Mouse (Mus musculus) ES-E14 (cell line): ENCODE results near the gene Grk1. TPM values are rescaled to one million over a fixed set of nuclear protein-coding genes. Genes with fewer than 3 reads are reported as not detected.

Experiments
- DNase-seq: peaks from one replicate; pipeline ENCODE4 v3.0.0-alpha.2; 2013; ENCODE audit warnings: low read depth, low spot score
- H3K27ac ChIP-seq: 2 replicates; pipeline ENCODE4 v1.5.1; 2012; ENCODE audit warnings: low read depth, mild to moderate bottlenecking, low read length, moderate library complexity, mixed read lengths; ENCODE audit not compliant: poor library complexity, insufficient read depth, severe bottlenecking
- H3K36me3 ChIP-seq: 2 replicates; pipeline ENCODE4 v1.6.1; 2012; ENCODE audit warnings: mild to moderate bottlenecking, low read length, moderate library complexity, mixed read lengths; ENCODE audit not compliant: control insufficient read depth, poor library complexity, insufficient read depth, severe bottlenecking
- H3K4me1 ChIP-seq, 2 experiments: fragments of 150-350 bp in 1 of 2; sonication (generic) in 1 of 2; 2 replicates each; pipeline ENCODE4 v1.6.1; 2012; ENCODE audit warnings: low read length in 2 of 2, mild to moderate bottlenecking in 1 of 2, mixed read lengths in 1 of 2; ENCODE audit not compliant: control insufficient read depth in 2 of 2, insufficient read depth in 2 of 2, poor library complexity in 1 of 2
- H3K4me3 ChIP-seq, 2 experiments: fragments of 150-350 bp in 1 of 2; sonication (generic) in 1 of 2; 2 replicates each; pipeline ENCODE4 v1.5.1; 2012; ENCODE audit warnings: low read length in 2 of 2, low read depth in 1 of 2, mild to moderate bottlenecking in 1 of 2, mixed read lengths in 1 of 2; ENCODE audit not compliant: insufficient read depth in 1 of 2, poor library complexity in 1 of 2, severe bottlenecking in 1 of 2
- H3K9ac ChIP-seq: 2 replicates; pipeline ENCODE4 v1.6.1; 2012; ENCODE audit warnings: low read depth, mild to moderate bottlenecking, low read length, mixed read lengths; ENCODE audit not compliant: poor library complexity, insufficient read depth, severe bottlenecking
- H3K9me3 ChIP-seq: fragments of 150-350 bp; sonication (generic); 2 replicates; pipeline ENCODE4 v1.6.1; 2012; ENCODE audit warnings: low read depth, mild to moderate bottlenecking, low read length; ENCODE audit not compliant: control insufficient read depth, insufficient read depth
- CHD2 ChIP-seq: IDR thresholded peaks from 2 replicates; pipeline ENCODE4 v1.6.1; 2014; ENCODE audit warnings: mild to moderate bottlenecking, low read depth, low read length, inconsistent platforms
- HCFC1 ChIP-seq: IDR thresholded peaks from 2 replicates; pipeline ENCODE4 v1.6.1; 2012; ENCODE audit warnings: low read length, inconsistent platforms, borderline replicate concordance; ENCODE audit not compliant: insufficient read depth
- MAFK ChIP-seq: IDR thresholded peaks from 2 replicates; pipeline ENCODE4 v1.6.1; 2014; ENCODE audit warnings: mild to moderate bottlenecking, low read depth, low read length, inconsistent platforms; ENCODE audit not compliant: insufficient read depth
- ZC3H11A ChIP-seq: IDR thresholded peaks from 2 replicates; pipeline ENCODE4 v1.6.1; 2012; ENCODE audit warnings: low read depth, mild to moderate bottlenecking, inconsistent platforms, low read length, borderline replicate concordance
- ZNF384 ChIP-seq: IDR thresholded peaks from 2 replicates; pipeline ENCODE4 v1.6.1; 2012; ENCODE audit warnings: low read depth, low read length, inconsistent platforms
- in situ Hi-C, 2 experiments: fragments of 600-800 bp; cut with MboI; formaldehyde crosslinking; loops; one replicate each; pipeline ENCODE4 v1.15.1; 2025; ENCODE audit warnings: low sequenced_read_pairs in 2 of 2, inconsistent platforms in 1 of 2; ENCODE audit not compliant: unreplicated experiment in 2 of 2
- total RNA-seq: library from RNA; depleted of rRNA; stranded (reverse); fragments of 300-350 nt; gene quantifications from 2 replicates; pipeline ENCODE4 v1.2.3, GENCODE M21; 2012; rRNA removed

The Grk1 gene
- total RNA-seq, 1 experiment: 0.04 TPM

DNA sequence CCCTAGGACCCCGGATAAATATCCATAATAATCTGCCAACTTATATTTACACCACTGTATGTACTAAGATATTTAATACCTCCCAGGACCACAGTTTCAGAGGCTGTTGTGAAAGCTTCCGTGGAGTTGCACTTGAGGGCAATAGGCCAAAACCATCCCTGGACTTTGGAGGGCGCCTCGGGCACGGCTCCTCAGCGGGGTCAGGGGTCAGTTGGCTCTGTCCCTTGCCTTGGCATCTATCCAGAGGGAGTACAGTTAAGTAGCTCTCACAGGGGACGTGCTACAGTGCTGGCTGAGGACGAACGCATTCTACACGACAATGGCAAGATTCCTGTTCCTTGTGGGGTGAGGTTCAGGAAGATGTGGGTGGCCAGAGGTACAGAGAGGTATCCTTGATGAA is 57.5 kb downstream of the Grk1 start:
- DNase-seq: no peak
- Histone ChIP-seq H3K36me3 (no peaks in the 10 kb centered on the region), H3K27ac (no peak overlapping the region), H3K4me1 (no peaks in the 10 kb centered on the region), H3K9ac (no peak overlapping the region), H3K4me3 (no peak overlapping the region), H3K9me3 (no peaks in the 10 kb centered on the region)
- in situ Hi-C loops: no loop called here
- no peak for TF ChIP-seq ZC3H11A

- no peak overlapping the region for H3K9ac ChIP-seq
These were observed 60.4 kb downstream of the Grk1 start for GRCm38 (mm10) chr8:13465324-13465723.

GRCm38 (mm10) chr8:13466989-13467388 is 62.1 kb downstream of the Grk1 start:
- TF ChIP-seq MAFK (no peak), ZC3H11A (no peak), ZNF384 (no peak)
- H3K4me1 ChIP-seq: no peaks in the 10 kb centered on the region
- H3K9me3 ChIP-seq: no peaks in the 10 kb centered on the region
- H3K36me3 ChIP-seq: no peaks in the 10 kb centered on the region; the same call in 1 of the 2 replicates
- no peak overlapping the region for H3K9ac ChIP-seq
- no peak for DNase-seq
- H3K4me3 ChIP-seq: no peak overlapping the region
- in situ Hi-C loops: no loop called here
- no peak overlapping the region for H3K27ac ChIP-seq

More at GRCm38 (mm10) chr8:13465324-13465723, 60.4 kb downstream of the Grk1 start:
- no peaks in the 10 kb centered on the region; the same call in 1 of the 2 replicates for H3K36me3 ChIP-seq
- no peak overlapping the region for H3K27ac ChIP-seq
- in situ Hi-C loops: no loop called here
- no peak for DNase-seq
- H3K4me3 ChIP-seq: no peak overlapping the region
- TF ChIP-seq ZNF384 (no peak), CHD2 (no peak), MAFK (no peak), ZC3H11A (no peak), HCFC1 (no peak)
- H3K9me3 ChIP-seq: no peaks in the 10 kb centered on the region
- H3K4me1 ChIP-seq: no peaks in the 10 kb centered on the region

GRCm38 (mm10) chr8:13468737-13469136 is 63.9 kb downstream of the Grk1 start:
- H3K4me3 ChIP-seq: no peak overlapping the region
- H3K36me3 ChIP-seq: no peaks in the 10 kb centered on the region; the same call in 1 of the 2 replicates
- no peak for DNase-seq
- H3K9ac ChIP-seq: no peak overlapping the region
- no peak overlapping the region for H3K27ac ChIP-seq
- TF ChIP-seq CHD2: no peak
- TF ChIP-seq ZNF384: no peak
- no peak for TF ChIP-seq ZC3H11A
- no peak for TF ChIP-seq MAFK
- no peak for TF ChIP-seq HCFC1
- no peaks in the 10 kb centered on the region for H3K9me3 ChIP-seq
- in situ Hi-C loops: no loop called here
- no peaks in the 10 kb centered on the region for H3K4me1 ChIP-seq

- no peak overlapping the region for H3K9ac ChIP-seq
- DNase-seq: no peak
- no peaks in the 10 kb centered on the region for H3K9me3 ChIP-seq
- no peak overlapping the region for H3K27ac ChIP-seq
- TF ChIP-seq CHD2: no peak
- TF ChIP-seq MAFK: no peak
- TF ChIP-seq ZC3H11A: no peak
- TF ChIP-seq ZNF384: no peak
- no peak for TF ChIP-seq HCFC1
- in situ Hi-C loops: no loop called here
- H3K4me3 ChIP-seq: no peak overlapping the region
- no peaks in the 10 kb centered on the region; a peak in 1 of 4 replicates for H3K4me1 ChIP-seq
- H3K36me3 ChIP-seq: no peaks in the 10 kb centered on the region; the same call in 1 of the 2 replicates
These were observed 66.6 kb downstream of the Grk1 start for GRCm38 (mm10) chr8:13471484-13471883.

Other genes starting within 250 kb of the Grk1 start
- 559 and 680 TPM in 2 replicates for gene Lamp1, start 245.9 kb upstream of the Grk1 start, total RNA-seq
- gene Grtp1, start 204.5 kb upstream of the Grk1 start, total RNA-seq: 36.3 and 60.0 TPM in 2 replicates
- gene Adprhl1, start 150.9 kb upstream of the Grk1 start, total RNA-seq: 0.31 and 0.32 TPM in 2 replicates
- 10.6 and 12.3 TPM in 2 replicates for gene Dcun1d2, start 117.0 kb upstream of the Grk1 start, total RNA-seq
- gene Tmco3, start 116.9 kb upstream of the Grk1 start, total RNA-seq: 20.3 and 27.0 TPM in 2 replicates
- 97.9 and 110 TPM in 2 replicates for gene Tfdp1, start 66.3 kb upstream of the Grk1 start, total RNA-seq
- not detected in 2 replicates for gene Atp4b, start 8.3 kb upstream of the Grk1 start, total RNA-seq
- gene Tmem255b, start 30.1 kb downstream of the Grk1 start, total RNA-seq: 0.18 and 0.26 TPM in 2 replicates
- gene Gas6, start 89.4 kb downstream of the Grk1 start, total RNA-seq: 20.7 and 28.8 TPM in 2 replicates
- 0.26 TPM in 1 of 2 replicates, not detected in the other for gene 1700029H14Rik, start 157.4 kb downstream of the Grk1 start, total RNA-seq